Mouse (Mus musculus): ENCODE results near the gene Hcn3. TPM values are rescaled to one million over a fixed set of nuclear protein-coding genes. Genes with fewer than 3 reads are reported as not detected.

Gene Hcn3
- polyA plus RNA-seq, 1 experiment from 2014 or later = 1.9 TPM

DNA sequence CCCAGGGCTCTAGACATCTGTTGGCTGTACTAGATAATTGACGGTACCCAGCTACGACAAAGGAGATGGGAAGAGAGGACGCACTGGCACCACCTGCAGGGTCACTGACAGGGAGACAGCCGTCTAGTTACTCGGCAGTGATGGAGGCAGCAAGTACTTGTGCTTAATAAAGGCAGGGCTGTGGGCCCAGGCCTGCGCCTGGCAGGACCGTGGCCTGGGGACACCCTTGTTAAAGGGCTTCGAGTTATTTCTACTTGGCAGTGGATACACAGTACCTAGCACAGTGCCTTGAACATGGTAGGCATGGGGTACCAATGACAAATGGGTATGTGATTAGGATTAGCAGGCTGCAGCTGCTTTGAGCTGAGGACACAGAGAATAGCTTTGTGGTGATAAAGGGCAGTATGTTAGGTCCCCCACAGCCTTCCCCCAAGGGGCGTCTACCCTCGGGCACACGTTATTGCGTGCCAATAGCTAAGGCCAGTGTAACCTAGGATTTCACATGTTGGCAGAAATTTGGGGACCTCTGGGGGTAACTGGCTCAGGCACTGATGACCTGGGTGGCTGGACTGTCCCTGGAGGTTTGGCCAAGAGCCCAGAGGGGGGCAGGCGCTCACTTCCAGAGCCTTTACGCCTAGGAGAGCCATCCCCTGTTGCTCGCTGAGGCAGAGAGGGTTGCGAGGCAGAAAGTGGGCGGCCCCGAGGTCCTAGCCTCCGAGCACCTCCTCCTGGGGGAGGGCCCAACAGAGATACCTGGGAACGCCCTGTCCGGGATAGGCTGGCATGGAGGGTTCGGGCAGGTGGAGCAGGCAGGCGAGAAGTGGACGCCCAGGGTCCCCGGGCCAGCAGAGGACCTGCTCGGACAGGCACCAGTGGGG is 12.7 kb downstream of the Hcn3 start:
- DNase-seq (ENCODE audit: low spot score) = no peak

DNA sequence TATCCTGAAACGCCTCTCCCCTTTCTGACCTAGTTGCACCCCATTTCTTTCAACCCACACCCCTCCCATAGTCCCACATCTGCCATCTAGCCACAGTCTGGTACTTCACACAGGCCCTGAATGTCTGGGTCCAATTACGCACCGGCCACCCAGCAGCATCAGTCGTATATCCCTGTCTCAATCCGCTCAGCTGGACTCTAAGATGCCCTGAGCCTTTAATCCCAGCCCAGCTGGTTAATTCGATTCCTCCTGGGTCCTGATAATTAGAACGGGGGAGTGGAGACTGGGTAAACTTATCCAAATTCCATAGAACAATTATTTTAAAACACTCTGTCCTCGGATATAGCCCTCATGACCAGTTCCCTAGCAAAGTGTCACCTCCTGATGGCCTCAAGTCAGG is 14.4 kb downstream of the Hcn3 start:
- no peak for DNase-seq (ENCODE audit: low spot score)

DNA sequence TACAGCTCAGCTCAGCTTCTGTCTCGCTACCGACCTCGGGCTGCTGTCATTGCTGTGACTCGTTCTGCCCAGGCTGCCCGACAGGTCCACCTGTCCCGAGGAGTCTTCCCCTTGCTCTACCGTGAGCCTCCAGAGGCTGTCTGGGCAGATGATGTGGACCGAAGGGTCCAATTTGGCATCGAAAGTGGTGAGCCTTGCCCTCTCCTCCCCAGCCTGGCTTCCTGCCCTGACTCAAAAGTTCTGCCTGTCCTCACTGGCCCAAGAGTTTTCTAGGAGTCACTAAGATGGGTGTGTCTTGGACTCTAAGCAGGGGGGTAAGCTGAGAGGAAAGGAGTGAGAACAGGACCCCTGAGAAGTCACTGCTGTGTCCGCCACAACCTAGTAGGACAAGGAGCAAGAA is 15.2 kb downstream of the Hcn3 start:
- DNase-seq (ENCODE audit: low spot score) = no peak

DNA sequence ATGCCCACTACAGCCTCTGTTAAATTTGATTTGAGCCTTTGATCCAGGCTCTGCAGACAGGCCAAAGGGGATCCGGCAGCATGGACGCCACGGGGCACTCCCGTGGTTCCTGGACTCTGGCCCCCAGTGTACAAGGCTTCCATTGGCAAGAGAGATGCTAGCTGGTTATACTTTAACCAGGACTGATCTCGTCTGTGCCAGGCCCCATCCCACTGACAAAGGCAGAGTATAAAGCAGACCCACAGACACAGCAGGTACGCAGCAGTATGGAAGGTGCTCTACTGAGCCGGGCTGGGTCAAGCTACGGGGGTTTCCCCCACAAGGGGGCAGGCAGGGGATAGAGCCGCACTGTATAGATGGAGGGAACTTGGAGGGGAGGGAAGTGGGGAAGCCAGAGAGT is 23.6 kb downstream of the Hcn3 start:
- peak; percentile 23 for DNase-seq (ENCODE audit: low spot score)

DNA sequence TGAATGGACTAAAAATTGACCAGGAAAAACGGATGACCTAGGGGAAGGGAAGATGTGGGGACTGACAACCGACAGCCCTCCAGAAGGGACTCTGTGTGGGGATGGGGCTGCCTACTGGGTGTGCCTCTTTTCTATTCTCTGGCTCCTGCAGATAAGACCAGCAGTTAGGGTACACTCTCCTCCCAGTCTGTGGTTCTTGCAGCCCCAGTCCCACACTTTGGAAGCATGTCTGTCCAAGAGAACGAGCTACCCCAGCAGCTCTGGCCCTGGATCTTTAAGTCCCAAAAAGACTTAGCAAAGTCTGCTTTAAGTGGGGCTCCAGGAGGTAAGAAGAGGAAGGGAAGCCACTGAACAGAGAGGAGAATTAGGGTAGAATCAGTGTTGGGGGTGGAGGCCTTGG is 24.0 kb downstream of the Hcn3 start, which contains the start of gene Pklr:
Pklr (plus strand) TSS at position 185 of the 400 bp plus-strand sequence.
- no peak for DNase-seq (ENCODE audit: low spot score)

DNA sequence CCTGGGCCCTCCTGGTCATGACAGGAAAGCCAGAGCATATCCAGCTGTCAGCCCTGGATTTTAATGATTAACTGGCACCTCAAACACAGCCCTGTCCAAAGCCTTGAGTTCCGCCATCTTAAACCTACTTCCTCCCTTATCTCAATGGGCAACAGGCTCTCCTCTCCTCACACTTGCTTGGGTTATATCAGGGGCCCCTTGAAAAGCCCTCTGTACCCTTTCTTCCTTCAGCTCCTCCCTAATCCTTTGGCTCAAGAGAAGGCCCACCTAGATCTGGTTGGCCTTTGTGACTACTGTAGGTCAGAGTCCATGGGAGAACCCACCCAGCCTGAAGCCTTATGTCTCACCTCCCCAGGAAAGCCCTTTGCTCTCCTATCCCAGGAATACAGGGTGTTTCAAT is 26.2 kb downstream of the Hcn3 start:
- no peak for DNase-seq (ENCODE audit: low spot score)

DNA sequence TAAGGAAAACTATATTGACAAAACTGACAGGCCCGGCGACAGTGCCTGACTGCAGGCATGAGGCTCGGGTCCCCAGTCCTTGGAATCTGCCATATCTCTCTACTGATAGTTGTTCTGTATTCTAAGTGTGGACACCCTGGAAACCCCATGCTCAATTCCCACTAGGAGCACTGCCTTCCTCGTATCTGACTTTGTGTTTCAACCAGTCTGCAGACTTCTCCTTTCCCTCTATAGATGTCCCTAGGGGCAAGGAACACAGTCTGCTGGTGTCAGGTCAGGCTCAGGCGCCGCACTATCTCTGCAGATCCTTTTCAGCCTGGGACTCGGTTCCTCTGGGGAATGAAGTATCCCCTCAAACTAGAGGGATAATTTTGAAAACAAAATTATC is 26.9 kb downstream of the Hcn3 start:
- no peak for DNase-seq (ENCODE audit: low spot score)

DNA sequence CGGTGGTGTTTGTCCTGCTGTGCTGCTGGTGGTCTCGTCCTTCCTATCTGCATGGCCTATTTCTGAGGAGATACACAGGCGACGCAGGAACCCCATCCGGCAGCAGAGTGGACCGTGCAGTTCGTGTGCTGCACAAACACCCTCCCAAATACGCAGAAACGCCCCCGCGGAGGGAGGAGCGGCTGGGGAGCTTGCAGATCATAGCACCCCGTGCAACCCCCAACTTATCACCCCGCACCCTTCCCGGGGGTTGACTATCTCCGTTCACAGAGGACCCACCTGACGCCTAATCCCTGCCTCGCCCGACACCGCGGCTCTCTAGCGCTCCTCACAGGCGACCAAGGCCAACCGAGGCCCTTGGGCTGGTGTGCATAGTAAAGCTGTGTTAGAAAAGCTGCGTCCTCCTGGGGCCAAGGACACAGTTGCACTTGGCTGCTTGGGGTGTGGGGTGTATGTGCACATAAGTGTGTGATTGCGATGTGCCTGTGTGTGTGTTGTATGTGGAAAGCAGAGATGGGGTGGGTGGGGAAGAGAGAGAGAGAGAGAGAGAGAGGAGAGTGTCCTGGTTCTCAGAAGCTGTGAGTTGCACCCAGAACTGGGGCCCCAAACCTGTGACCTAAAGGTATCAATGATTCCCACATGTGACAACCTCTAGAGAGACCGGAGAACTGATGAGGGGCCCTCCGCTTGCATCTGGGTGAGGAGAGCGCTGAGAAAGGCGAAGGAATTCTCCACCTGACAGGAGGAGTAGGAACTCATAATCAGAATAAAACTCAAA is 27.5 kb downstream of the Hcn3 start:
- peak; percentile 4 for DNase-seq (ENCODE audit: low spot score)

DNA sequence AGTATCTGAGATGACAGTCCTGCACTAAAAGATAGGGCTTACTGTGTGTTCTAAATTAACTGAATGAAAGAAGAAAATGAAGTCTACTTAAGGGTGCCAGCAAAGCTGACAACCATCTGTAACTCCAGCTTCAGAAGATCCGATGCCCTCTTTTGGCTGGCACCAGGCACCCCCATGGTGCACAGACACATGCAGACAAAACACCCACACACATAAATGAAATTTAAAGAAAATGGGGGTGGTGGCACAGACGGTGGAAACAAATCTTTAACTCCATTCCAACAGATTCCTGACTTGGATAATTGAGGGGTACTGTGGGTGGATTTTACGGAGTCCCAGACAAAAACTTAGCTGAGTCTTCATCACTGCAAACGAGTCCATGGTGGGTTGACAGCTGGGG is 28.2 kb downstream of the Hcn3 start:
- no peak for DNase-seq (ENCODE audit: low spot score)

DNA sequence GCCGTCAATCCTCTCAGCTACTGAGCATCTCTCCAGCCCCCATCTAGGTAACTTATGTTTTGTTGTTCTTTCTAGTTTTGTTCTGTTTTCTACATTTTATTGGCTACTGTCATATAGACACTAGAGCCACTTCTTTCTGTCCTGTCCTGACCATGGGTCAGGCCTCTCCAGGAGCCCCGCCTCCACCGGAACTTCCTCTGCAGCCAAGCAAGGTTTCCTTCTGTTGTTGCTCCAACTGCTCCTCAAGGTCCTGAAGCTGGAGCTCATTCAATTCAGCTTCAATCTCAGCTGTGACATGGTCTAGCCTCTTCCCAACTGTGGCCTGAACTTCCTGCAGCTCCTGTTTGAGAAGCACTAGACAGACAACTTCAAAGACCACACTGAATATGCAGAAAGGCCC is 30.1 kb downstream of the Hcn3 start:
- no peak for DNase-seq (ENCODE audit: low spot score)

DNA sequence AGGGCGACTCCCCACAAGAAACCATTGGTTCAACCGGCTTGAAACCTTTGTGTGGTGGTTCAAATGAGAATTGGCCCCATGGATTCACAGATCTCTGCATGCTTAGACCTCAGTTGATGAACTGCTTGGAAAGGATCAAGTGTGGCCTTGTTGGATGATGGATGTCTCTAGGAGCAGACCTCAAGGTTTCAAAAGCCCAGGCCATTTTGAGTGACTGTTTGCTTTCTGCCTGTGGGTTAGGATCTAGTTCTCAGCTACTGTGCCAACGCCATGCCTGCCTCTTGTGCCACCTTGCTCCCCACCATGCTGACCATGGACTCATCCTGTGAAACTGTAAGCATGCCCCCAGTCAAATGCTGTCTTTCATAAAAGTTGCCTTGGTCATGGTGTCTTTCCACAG is 34.0 kb downstream of the Hcn3 start:
- DNase-seq (ENCODE audit: low spot score) = no peak

DNA sequence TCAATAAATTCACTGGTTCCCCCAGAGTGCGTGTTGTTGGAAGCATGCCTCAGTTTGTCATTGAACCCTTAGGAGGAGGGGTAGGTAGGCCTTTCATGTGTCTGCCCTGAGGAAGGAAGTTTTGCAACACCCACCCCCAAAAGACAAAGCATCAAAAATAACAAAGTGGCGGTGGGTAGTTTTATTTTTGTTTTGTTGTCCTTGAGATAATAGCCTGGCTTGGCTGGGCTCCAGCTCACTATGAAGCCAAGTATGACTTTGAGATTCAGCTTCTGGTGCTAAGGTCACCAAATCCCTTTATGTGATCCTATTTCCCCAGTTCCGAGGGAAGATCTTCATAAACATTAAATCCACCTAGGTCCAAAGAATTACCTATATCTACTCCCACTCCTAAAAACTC is 35.8 kb downstream of the Hcn3 start:
- no peak for DNase-seq (ENCODE audit: low spot score)

DNA sequence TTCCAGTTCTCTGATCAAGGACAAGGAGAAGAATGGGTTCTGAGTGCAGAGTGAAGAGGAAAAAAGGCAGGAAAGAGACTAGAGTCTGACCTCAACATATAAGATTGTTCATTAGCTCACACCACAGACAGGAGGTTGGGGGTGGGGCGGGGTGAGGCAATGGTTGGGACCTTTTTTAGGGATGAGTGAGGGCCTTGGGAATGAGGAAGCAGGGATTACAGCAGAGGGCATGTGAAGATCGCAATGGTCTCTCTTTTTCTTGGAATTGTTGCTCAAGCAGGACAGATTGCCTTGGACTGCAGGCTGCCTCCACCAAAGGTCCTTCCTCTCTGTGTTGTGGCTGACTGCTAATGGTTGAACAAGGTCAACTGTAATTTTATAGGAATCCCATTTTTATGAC is 36.7 kb downstream of the Hcn3 start:
- no peak for DNase-seq (ENCODE audit: low spot score)

DNA sequence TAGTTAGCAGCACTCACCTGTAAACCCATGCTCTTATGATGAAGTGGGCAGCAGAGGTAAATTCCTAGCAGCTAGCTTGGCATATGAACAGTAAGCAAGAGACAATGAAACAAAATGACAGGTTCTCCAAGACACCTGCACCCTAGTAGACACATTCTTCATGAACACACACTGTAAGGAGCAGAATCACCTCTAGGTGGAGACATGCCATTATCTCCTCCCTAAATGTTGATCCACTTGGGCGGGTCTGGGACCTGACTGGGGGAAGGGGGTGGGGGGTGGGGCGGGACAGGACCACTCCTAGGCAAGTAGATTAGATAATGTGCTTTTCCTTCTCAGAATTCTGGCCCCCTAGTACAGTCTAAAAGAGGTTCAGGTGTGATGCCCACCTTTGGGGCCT is 44.5 kb downstream of the Hcn3 start:
- DNase-seq (ENCODE audit: low spot score) = peak; percentile 65

DNA sequence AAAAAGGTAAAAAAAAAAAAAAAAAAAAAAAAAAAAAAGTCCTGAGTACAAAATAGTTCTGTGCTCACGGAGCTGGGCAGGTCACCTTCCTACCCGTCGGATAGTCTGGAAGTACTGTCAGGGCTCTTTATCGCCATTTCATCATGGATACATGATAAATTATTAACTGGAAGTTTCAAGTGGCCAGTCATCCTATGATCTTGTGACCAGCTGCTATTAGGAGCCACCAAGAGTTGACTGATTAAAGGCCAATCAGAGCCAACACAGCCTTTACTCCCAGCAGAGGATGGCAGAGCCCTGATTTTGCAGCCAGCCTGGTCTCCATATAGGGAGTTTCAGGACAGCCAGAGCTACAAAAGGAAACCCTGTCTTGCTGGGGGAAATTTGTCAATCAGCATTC is 46.9 kb downstream of the Hcn3 start:
- DNase-seq (ENCODE audit: low spot score) = no peak

DNA sequence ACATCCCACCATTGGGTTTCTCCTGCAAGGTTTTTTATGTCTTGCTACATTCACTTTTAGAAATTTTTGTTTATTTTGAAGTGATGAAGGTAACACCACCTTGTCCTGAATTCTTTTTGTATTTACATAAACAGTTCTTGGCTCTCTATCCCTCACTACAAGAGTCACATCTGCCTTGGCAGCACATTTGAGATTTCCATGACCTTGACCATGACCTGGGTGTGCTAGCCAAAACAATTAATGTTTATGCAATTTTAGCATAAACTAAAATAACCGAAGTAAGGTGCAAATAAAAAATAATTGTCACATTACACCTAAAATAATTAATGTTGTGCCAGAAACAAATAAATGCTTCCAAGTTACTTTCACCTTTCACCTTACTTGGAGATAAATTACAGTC is 51.9 kb downstream of the Hcn3 start:
- no peak for DNase-seq (ENCODE audit: low spot score)

DNA sequence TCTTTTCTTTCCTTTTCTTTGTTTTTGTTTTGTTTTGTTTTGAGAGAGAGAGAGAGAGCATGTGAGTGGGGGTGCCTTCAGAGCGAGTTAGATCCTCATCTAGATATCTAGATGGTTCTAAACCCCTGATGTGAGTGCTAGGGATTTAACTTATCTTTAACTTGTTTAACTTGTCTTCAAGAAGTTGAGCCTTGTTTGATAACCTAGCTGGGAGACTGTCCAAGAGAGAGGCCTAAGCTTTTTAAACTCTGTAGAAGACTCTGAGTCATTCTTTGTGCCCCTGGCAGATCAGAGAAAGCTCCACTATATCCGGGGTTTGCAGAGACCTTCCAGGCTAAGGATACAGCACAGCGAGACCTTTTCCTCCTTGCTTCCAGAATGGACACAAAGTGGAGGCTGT is 52.5 kb downstream of the Hcn3 start:
- DNase-seq (ENCODE audit: low spot score) = no peak

DNA sequence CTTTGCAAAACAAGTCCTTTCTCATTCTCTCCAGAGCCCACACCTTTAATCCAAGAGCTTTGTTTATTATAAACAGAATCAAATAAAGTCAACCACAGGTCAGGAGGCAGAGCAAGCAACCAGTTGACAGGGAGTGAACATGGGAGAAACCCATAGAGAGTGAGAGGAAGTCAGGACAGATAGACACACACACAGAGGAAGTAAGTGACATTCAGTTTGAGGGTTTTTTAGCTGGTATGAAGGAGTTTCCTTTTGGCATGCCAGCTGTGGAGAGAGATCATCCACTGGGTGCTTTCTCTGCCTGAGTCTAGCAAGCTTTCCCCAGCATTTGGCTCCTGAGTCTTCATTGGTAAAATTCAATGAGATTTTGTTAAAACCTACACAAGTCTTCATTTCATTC is 53.1 kb downstream of the Hcn3 start:
- no peak for DNase-seq (ENCODE audit: low spot score)

DNA sequence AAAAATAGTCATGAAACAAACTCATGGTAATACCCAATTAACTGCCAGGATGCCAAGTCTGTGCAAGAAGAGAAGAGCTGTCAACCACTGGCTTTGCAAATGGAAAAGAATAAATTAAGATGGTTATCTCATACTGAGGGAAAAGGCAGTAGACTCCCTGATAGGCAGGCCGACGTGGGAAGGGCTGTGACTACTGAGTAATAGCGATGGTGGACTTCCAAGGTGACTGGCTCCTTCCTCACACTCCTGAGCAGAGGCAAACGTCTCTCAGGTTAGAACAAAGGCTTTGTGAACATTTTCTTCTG is 56.8 kb downstream of the Hcn3 start:
- DNase-seq (ENCODE audit: low spot score) = no peak

DNA sequence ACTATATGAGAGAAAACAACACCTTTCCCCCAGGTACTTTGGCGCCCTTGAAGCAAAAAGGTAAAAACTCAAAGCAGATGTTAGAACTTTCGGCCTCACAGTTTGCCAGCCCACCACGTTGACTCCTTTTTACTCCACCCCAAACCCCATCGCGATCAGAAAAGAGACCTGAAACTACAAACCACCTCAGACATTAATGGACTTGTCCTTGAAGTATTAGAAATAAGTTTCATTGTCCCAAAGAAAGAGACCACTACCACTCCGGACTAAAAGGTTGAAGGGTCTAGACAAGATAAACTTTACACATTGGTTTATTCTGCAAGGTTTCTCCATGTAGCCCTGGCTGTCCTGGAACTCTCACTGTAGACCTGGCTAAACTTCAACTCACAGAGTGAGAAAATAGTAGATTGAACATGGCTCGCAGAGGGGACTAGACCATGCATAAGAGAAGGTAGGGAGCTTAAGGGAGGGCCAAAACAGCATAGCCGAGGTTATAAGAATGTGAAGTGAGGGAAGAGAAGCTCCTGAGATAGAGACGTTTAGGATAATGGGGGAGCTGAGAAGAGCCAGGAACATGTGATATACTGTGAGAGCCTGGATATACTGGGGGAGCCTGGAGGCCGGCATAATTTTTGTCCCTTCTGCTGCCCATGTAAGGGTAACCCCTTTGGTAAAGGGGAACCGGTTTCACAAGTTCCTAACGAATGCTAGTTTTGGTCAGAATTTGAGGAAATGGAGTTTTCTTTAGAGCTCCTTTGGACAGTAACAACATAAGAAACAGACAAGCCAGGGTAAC is 57.3 kb downstream of the Hcn3 start:
- no peak for DNase-seq (ENCODE audit: low spot score)

DNA sequence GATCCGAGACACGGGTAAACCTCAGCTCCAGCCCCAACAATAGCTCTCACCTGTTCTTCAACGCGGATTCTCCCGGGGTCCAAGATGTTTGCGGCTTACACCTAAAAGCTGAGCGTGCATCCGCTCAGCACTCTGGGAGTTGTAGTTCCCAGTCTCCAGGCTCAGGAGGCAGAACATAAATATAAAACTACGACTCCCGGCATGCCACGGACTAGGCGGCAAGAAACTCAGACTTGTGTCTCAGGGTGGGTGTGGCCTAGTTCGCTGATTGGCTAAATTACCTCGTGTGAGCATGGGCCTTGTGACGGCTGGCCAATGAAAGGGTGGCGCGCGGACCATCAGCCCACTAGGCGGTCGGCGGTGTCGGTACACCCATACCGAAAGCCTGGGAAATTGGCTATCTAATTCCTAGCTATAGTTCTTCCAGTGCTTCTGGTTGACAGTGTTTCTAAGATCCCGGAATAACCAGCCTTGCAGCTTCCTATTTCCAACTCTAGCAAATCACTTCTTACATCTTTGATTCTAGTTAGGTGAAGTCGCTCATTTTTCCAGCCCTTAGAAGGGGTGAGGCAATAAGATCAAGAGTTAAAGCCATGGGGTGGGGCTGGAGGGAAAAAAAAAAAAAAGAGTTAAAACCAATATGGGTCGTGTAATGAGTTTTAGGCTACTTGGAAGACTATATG is 58.0 kb downstream of the Hcn3 start, which contains the start of gene Fdps:
Fdps (minus strand) TSS at position 148 of the 683 bp plus-strand sequence.
- DNase-seq (ENCODE audit: low spot score) = peak; percentile 98

DNA sequence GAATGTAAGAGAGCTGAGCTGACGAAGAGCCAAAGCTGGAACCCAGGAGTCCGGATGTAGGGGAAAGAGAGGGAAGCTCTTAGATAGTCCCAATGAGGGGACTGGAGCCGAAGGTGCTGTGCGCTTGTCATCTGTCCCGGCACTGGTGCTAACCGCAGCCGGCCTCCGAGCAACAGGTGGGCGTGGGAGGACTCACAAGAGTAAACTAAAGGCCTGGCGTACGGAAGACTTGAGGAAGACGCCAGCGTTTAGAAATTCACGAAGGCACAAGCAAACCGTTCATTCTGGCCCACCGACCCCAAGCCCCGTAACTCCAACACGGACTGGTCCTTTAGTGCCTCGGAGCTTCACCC is 58.6 kb downstream of the Hcn3 start:
- DNase-seq (ENCODE audit: low spot score) = no peak

Data from thymus, postnatal 0 days (tissue).